Mouse (Mus musculus) right cerebral cortex, postnatal 4 days (tissue): Measurements from ENCODE around the gene Olfr52.
"Not testable (repeated sequence)": the region's sequence is repeated elsewhere in the genome, so short reads cannot be mapped to it uniquely, and the experiment has no call there.

Experiments used
- DNase-seq: peaks from one replicate; pipeline ENCODE4 v3.0.0-alpha.2; 2022

Olfr52 gene

GRCm38 (mm10) chr2:86185583-86185982 is at the start of gene Olfr52:
Gene Olfr52, minus strand, starts transcription at chr2:86185683.
- DNase-seq: no peak

GRCm38 (mm10) chr2:86231301-86231700 is 45.8 kb upstream of the Olfr52 start, which contains the start of gene Olfr1047:
Gene Olfr1047, minus strand, starts transcription at chr2:86231401.
- DNase-seq: no peak

GRCm38 (mm10) chr2:86219214-86219613 is 33.7 kb upstream of the Olfr52 start, which contains the start of gene Olfr1046:
Gene Olfr1046, minus strand, starts transcription at chr2:86219314.
- DNase-seq: no peak

GRCm38 (mm10) chr2:86202909-86203308 is 17.4 kb upstream of the Olfr52 start, which contains the start of gene Olfr1045:
Gene Olfr1045, minus strand, starts transcription at chr2:86203009.
- no peak for DNase-seq

GRCm38 (mm10) chr2:86195863-86196262 is 10.4 kb upstream of the Olfr52 start:
- no peak for DNase-seq

- no peak for DNase-seq
Observed at GRCm38 (mm10) chr2:86179950-86180349, 5.5 kb downstream of the Olfr52 start.

- DNase-seq: no peak
Observed at GRCm38 (mm10) chr2:86177720-86178119, 7.8 kb downstream of the Olfr52 start, which contains the start of gene Olfr1044. Gene Olfr1044, minus strand, starts transcription at chr2:86177820.

- DNase-seq: not testable (repeated sequence)
Observed at GRCm38 (mm10) chr2:86175422-86175821, 10.1 kb downstream of the Olfr52 start.

GRCm38 (mm10) chr2:86167422-86167821 is 18.1 kb downstream of the Olfr52 start, which contains the start of gene Olfr1043:
Gene Olfr1043, minus strand, starts transcription at chr2:86167522.
- no peak for DNase-seq

- DNase-seq: no peak
Observed at GRCm38 (mm10) chr2:86161738-86162137, 23.7 kb downstream of the Olfr52 start, which contains the start of gene Olfr1042. Gene Olfr1042, minus strand, starts transcription at chr2:86161838.

- DNase-seq: no peak
Observed at GRCm38 (mm10) chr2:86146632-86147031, 38.9 kb downstream of the Olfr52 start, which contains the start of gene Olfr1040. Gene Olfr1040, minus strand, starts transcription at chr2:86146732.

- DNase-seq: no peak
Observed at GRCm38 (mm10) chr2:86135828-86136227, 49.7 kb downstream of the Olfr52 start, which contains the start of gene Olfr1039. Gene Olfr1039, minus strand, starts transcription at chr2:86135928.
